Mouse (Mus musculus): Measurements from ENCODE around the gene Apbb2. TPM values are rescaled to one million over a fixed set of nuclear protein-coding genes. Genes with fewer than 3 reads are reported as not detected.

Gene Apbb2
- total and polyA plus RNA-seq, 3 experiments: 0.34 to 0.40 (median 0.34) TPM

- dilution Hi-C loops (cut with MboI; ENCODE audit: extremely low pct_ligation_motif_present, extremely low pct_unique_long_range_greater_than_20kb, low sequenced_read_pairs) (no loop called here), in situ Hi-C loops (cut with MboI; ENCODE audit: low pct_ligation_motif_present, low pct_unique_long_range_greater_than_20kb, low sequenced_read_pairs) (loop anchor here (25.0 kb wide), 1 partner anchor 254 kb away; no protein-coding TSS in a partner anchor)
- Histone ChIP-seq H3K9me3 (replicated peaks; ENCODE audit: low read length) (no peaks in the 10 kb centered on the region), H3K4me3 (replicated peaks in 1 of 3; ENCODE audit: low read depth in 2 of 3, low read length in 2 of 3, poor library complexity in 1 of 3) (no peak overlapping the region), H3K4me2 (ENCODE audit: insufficient read depth, low read depth, poor library complexity, severe bottlenecking) (no peak overlapping the region), H3K79me2 (replicated peaks; ENCODE audit: control insufficient read depth, extremely low read depth, insufficient read depth, poor library complexity, severe bottlenecking) (no peaks in the 10 kb centered on the region), H3K4me1 (ENCODE audit: control insufficient read depth in 1 of 2, insufficient read depth in 2 of 2) (peaks cover 3 to 10% of the 10 kb centered on the region in 2 experiments; a peak in 2 of 4 replicates), H3K36me3 (replicated peaks in 1 of 2; ENCODE audit: control insufficient read depth in 1 of 2, insufficient read depth in 1 of 2, low read length in 1 of 2) (no peaks in the 10 kb centered on the region), H3K27me3 (replicated peaks) (no peaks in the 10 kb centered on the region), H3K9ac (ENCODE audit: insufficient read depth, low read depth) (no peak overlapping the region), H3K27ac (ENCODE audit: insufficient read depth, low read depth) (no peak overlapping the region)
- no peak for TF ChIP-seq IRF4 (IDR thresholded peaks at IDR 0.05; ENCODE audit: low read depth, low read length)
- TF ChIP-seq POLR2AphosphoS2 (IDR thresholded peaks at IDR 0.05; ENCODE audit: low read depth, low read length): no peak
- TF ChIP-seq CHD2 (IDR thresholded peaks at IDR 0.05; ENCODE audit: low read length): no peak
- no peak for DNase-seq (ENCODE audit: extremely low read depth)
Measured at GRCm38 (mm10) chr5:66408546-66408945, 210.0 kb downstream of the Apbb2 start.

DNA sequence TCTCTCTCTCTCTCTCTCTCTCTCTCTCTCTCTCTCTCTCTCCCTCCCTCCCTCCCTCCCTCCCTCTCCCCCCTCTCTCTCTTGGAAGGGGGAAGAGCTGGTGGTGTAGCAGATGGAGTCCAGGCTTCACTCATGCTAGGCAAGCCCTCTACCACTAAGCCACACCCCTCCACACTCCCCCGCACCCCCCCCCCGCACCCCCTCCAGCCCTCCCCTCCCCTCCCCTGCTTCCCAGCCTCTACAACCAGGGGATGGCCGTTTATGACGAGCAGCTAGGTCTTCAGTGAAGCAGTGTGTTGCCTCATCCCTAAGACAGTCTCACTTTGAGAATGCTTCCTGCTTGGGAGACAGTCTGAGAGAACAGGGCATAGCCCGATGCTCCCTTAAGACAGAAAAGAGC is 210.6 kb downstream of the Apbb2 start:
- Histone ChIP-seq H3K4me1 (ENCODE audit: control insufficient read depth in 1 of 2, insufficient read depth in 2 of 2) (peaks cover 3 to 10% of the 10 kb centered on the region in 2 experiments; a peak in 2 of 4 replicates), H3K27ac (ENCODE audit: insufficient read depth, low read depth) (no peak overlapping the region), H3K36me3 (replicated peaks in 1 of 2; ENCODE audit: control insufficient read depth in 1 of 2, insufficient read depth in 1 of 2, low read length in 1 of 2) (no peaks in the 10 kb centered on the region), H3K27me3 (replicated peaks) (no peaks in the 10 kb centered on the region), H3K4me2 (ENCODE audit: insufficient read depth, low read depth, poor library complexity, severe bottlenecking) (no peak overlapping the region), H3K79me2 (replicated peaks; ENCODE audit: control insufficient read depth, extremely low read depth, insufficient read depth, poor library complexity, severe bottlenecking) (no peaks in the 10 kb centered on the region), H3K9ac (ENCODE audit: insufficient read depth, low read depth) (no peak overlapping the region), H3K9me3 (replicated peaks; ENCODE audit: low read length) (no peaks in the 10 kb centered on the region), H3K4me3 (replicated peaks in 1 of 3; ENCODE audit: low read depth in 2 of 3, low read length in 2 of 3, poor library complexity in 1 of 3) (no peak overlapping the region)
- dilution Hi-C loops (cut with MboI; ENCODE audit: extremely low pct_ligation_motif_present, extremely low pct_unique_long_range_greater_than_20kb, low sequenced_read_pairs) (no loop called here), in situ Hi-C loops (cut with MboI; ENCODE audit: low pct_ligation_motif_present, low pct_unique_long_range_greater_than_20kb, low sequenced_read_pairs) (loop anchor here (25.0 kb wide), 1 partner anchor 254 kb away; no protein-coding TSS in a partner anchor)
- no peak for DNase-seq (ENCODE audit: extremely low read depth)
- TF ChIP-seq MAZ (IDR thresholded peaks at IDR 0.05; ENCODE audit: low read depth, low read length): no peak
- TF ChIP-seq HCFC1 (IDR thresholded peaks at IDR 0.05; ENCODE audit: low read depth, low read length): no peak
- no peak for TF ChIP-seq USF2 (conservative IDR thresholded peaks at IDR 0.05; ENCODE audit: low read depth, low read length)
- no peak for TF ChIP-seq IRF4 (IDR thresholded peaks at IDR 0.05; ENCODE audit: low read depth, low read length)
- no peak for TF ChIP-seq NRF1 (IDR thresholded peaks at IDR 0.05; ENCODE audit: low read depth, low read length)
- TF ChIP-seq UBTF (IDR thresholded peaks at IDR 0.05; ENCODE audit: low read depth, low read length): no peak
- no peak for TF ChIP-seq NELFE (IDR thresholded peaks at IDR 0.05; ENCODE audit: low read depth, low read length)
- no peak for TF ChIP-seq EP300 (IDR thresholded peaks at IDR 0.05; ENCODE audit: low read length)
- no peak for TF ChIP-seq ZC3H11A (IDR thresholded peaks at IDR 0.05; ENCODE audit: low read depth, low read length)
- TF ChIP-seq RAD21 (IDR thresholded peaks at IDR 0.05; ENCODE audit: low read depth, low read length): no peak
- TF ChIP-seq PAX5 (IDR thresholded peaks at IDR 0.05; ENCODE audit: low read length): no peak
- TF ChIP-seq RCOR1 (conservative IDR thresholded peaks at IDR 0.05; ENCODE audit: low read depth, low read length): no peak
- TF ChIP-seq JUN (IDR thresholded peaks at IDR 0.05; ENCODE audit: insufficient read depth, low read depth, low read length): no peak
- no peak for TF ChIP-seq CHD1 (IDR thresholded peaks at IDR 0.05; ENCODE audit: low read depth, low read length)
- no peak for TF ChIP-seq MAX (IDR thresholded peaks at IDR 0.05; ENCODE audit: low read length)
- TF ChIP-seq POLR2A (IDR thresholded peaks at IDR 0.05; ENCODE audit: low read depth, low read length): no peak

All from CH12.LX (cell line).